Comparison of ENCODE assay signal across 18 mouse cellular contexts in the genomic region with DNA sequence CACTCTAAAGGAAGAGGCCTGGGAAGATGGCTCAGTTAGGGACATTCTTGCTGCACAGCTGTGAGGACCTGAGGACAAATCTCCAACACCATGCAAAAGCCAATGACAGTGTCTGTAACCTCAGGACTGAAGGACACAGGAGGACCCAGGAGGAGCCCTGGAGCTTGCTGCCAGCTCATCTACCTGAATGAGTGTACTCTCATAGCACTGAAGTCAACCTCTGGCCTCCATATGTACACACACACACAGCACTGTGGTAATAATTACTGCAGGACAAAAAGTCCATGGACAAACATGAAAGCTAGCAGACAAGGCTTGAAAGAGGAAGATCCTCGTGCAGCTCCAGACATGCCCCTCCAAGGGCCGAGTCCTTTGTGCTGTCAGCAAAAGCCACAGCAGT.
DNase-seq lines count a peak whose midpoint lies in the region; ATAC-seq and TF ChIP-seq lines count a peak whose summit lies in the region.
"Had no signal": no experiment of that assay in that cellular context is flagged by ENCODE, and none has a peak within 500 bp of the region (broad histone marks: within the 10 kb centered on the region; RNA-seq: fewer than 3 reads in every experiment).

No protein-coding gene starts in this region.

- no peak overlapping the region for H3K27ac ChIP-seq in liver, adult 2 months (replicated peaks; ENCODE audit: insufficient read depth, low read depth, low read length)
- H3K27ac ChIP-seq in liver, embryonic 11.5 days (ENCODE audit: low read depth, low read length) = no peak overlapping the region
- 0 out of 2 replicates have a peak overlapping the region, but pooled peaks have one; percentile 6 for H3K27ac ChIP-seq in neural tube, embryonic 13.5 days (replicated peaks)
- H3K27ac ChIP-seq in liver, postnatal 0 days (ENCODE audit: low read depth) = no peak overlapping the region
- H3K27ac ChIP-seq: embryonic facial prominence, embryonic 13.5 days; forebrain, embryonic 12.5 days; heart, adult 2 months; hindbrain, embryonic 10.5 days had no signal

- H3K36me3 ChIP-seq in liver, adult 2 months (ENCODE audit: control insufficient read depth, insufficient read depth, low read length) = no peaks in the 10 kb centered on the region
- no peaks in the 10 kb centered on the region for H3K36me3 ChIP-seq in liver, embryonic 11.5 days (ENCODE audit: control insufficient read depth, insufficient read depth, low read length)
- no peaks in the 10 kb centered on the region for H3K36me3 ChIP-seq in neural tube, embryonic 13.5 days
- no peaks in the 10 kb centered on the region for H3K36me3 ChIP-seq in liver, postnatal 0 days (replicated peaks; ENCODE audit: insufficient read depth, low read length)
- H3K36me3 ChIP-seq: embryonic facial prominence, embryonic 13.5 days; forebrain, embryonic 12.5 days; hindbrain, embryonic 10.5 days had no signal

- WGBS in liver, adult 2 months = 21% methylated on average over 2 of the region's 2 CpGs
- 63% methylated on average over 2 of the region's 2 CpGs for WGBS in liver, embryonic 11.5 days
- 72% methylated on average over 2 of the region's 2 CpGs for WGBS in neural tube, embryonic 13.5 days
- WGBS in liver, postnatal 0 days (ENCODE audit: insufficient replicate concordance) = 14% methylated on average over 2 of the region's 2 CpGs

- no peaks in the 10 kb centered on the region for H3K9me3 ChIP-seq in liver, embryonic 11.5 days (ENCODE audit: control insufficient read depth, low read length)
- no peaks in the 10 kb centered on the region for H3K9me3 ChIP-seq in neural tube, embryonic 13.5 days
- no peaks in the 10 kb centered on the region for H3K9me3 ChIP-seq in liver, postnatal 0 days (ENCODE audit: low read length)
- H3K9me3 ChIP-seq: embryonic facial prominence, embryonic 13.5 days; forebrain, embryonic 12.5 days; hindbrain, embryonic 10.5 days had no signal

- H3K9ac ChIP-seq in liver, adult 2 months (ENCODE audit: low read depth, low read length) = no peak overlapping the region
- no peak overlapping the region for H3K9ac ChIP-seq in liver, embryonic 11.5 days (ENCODE audit: low read depth, low read length)
- no peak overlapping the region for H3K9ac ChIP-seq in neural tube, embryonic 13.5 days
- H3K9ac ChIP-seq in liver, postnatal 0 days (replicated peaks) = no peak overlapping the region
- H3K9ac ChIP-seq: embryonic facial prominence, embryonic 13.5 days; forebrain, embryonic 12.5 days; forebrain, postnatal 0 days had no signal

- H3K79me2 ChIP-seq in liver, adult 2 months (ENCODE audit: control insufficient read depth, insufficient read depth, low read length) = peaks cover 32% of the 10 kb centered on the region

- TF ChIP-seq EP300 in liver, postnatal 0 days (IDR thresholded peaks at IDR 0.05; ENCODE audit: low read depth) = no peak

- no peak for TF ChIP-seq CTCF in liver, adult 2 months (IDR thresholded peaks at IDR 0.05; ENCODE audit: low read depth, low read length)
- no peak for TF ChIP-seq CTCF in liver, postnatal 0 days (IDR thresholded peaks at IDR 0.05; ENCODE audit: low read depth)

- DNase-seq in liver, adult 2 months (ENCODE audit: extremely low read depth, low read depth, low spot score) = peak; percentile 29
- DNase-seq in liver, embryonic 11.5 days (ENCODE audit: low spot score) = no peak
- DNase-seq in neural tube, embryonic 10.5 days (ENCODE audit: extremely low spot score, low spot score) = no peak
- no peak for DNase-seq in liver, postnatal 0 days
- DNase-seq in urinary bladder, adult 2 months (ENCODE audit: low spot score) = no peak
- no peak for DNase-seq in cerebellum, adult 18-20 months
- DNase-seq: adrenal gland, postnatal 10 days; cerebellum, adult 11-12 months; cerebellum, adult 9-11 months; cerebellum, postnatal 36 days; forebrain, postnatal 0 days; gastrocnemius, postnatal 14 days; heart, adult 2 months had no signal

- no peaks in the 10 kb centered on the region for H3K4me1 ChIP-seq in liver, adult 2 months (ENCODE audit: control insufficient read depth, insufficient read depth, low read length)
- H3K4me1 ChIP-seq in liver, embryonic 11.5 days (replicated peaks; ENCODE audit: control insufficient read depth, insufficient read depth, low read length) = peaks cover 5% of the 10 kb centered on the region; the same call in 1 of the 2 replicates
- H3K4me1 ChIP-seq in neural tube, embryonic 13.5 days (replicated peaks) = peaks cover 90% of the 10 kb centered on the region
- H3K4me1 ChIP-seq in liver, postnatal 0 days (ENCODE audit: insufficient read depth) = peaks cover 8% of the 10 kb centered on the region; the same call in 1 of the 2 replicates

- no peaks in the 10 kb centered on the region for H3K27me3 ChIP-seq in liver, adult 2 months (ENCODE audit: control insufficient read depth, insufficient read depth, low read length)
- H3K27me3 ChIP-seq in liver, embryonic 11.5 days (replicated peaks; ENCODE audit: control insufficient read depth, insufficient read depth, low read length) = no peaks in the 10 kb centered on the region
- H3K27me3 ChIP-seq in neural tube, embryonic 13.5 days = no peaks in the 10 kb centered on the region
- H3K27me3 ChIP-seq in liver, postnatal 0 days (ENCODE audit: insufficient read depth, low read length) = no peaks in the 10 kb centered on the region
- H3K27me3 ChIP-seq: embryonic facial prominence, embryonic 13.5 days; forebrain, embryonic 12.5 days had no signal

- ATAC-seq in liver, embryonic 11.5 days (replicated peaks; ENCODE audit: low FRiP score) = no peak
- no peak for ATAC-seq in neural tube, embryonic 13.5 days (ENCODE audit: low read depth)
- ATAC-seq in liver, postnatal 0 days = peak; percentile 82
- ATAC-seq: forebrain, postnatal 0 days had no signal

- no peak for TF ChIP-seq POLR2A in liver, adult 2 months (IDR thresholded peaks at IDR 0.05; ENCODE audit: extremely low read depth, insufficient read depth, low read length)

- no peak overlapping the region for H3K4me3 ChIP-seq in liver, adult 2 months (ENCODE audit: insufficient read depth, low read depth, low read length)
- H3K4me3 ChIP-seq in liver, embryonic 11.5 days (ENCODE audit: low read depth, low read length) = no peak overlapping the region
- H3K4me3 ChIP-seq in neural tube, embryonic 13.5 days = no peak overlapping the region
- H3K4me3 ChIP-seq in liver, postnatal 0 days (ENCODE audit: low read depth, low read length) = no peak overlapping the region
- H3K4me3 ChIP-seq: embryonic facial prominence, embryonic 13.5 days; forebrain, embryonic 12.5 days; heart, adult 2 months; hindbrain, embryonic 10.5 days had no signal

- no peak overlapping the region for H3K4me2 ChIP-seq in liver, embryonic 11.5 days
- H3K4me2 ChIP-seq in neural tube, embryonic 13.5 days = no peak overlapping the region
- H3K4me2 ChIP-seq in liver, postnatal 0 days (ENCODE audit: low read depth, low read length) = no peak overlapping the region
- H3K4me2 ChIP-seq: embryonic facial prominence, embryonic 13.5 days; forebrain, embryonic 12.5 days; heart, embryonic 11.5 days had no signal
